Mouse (Mus musculus): ENCODE measurements at regions not wholly inside any gene's neighbourhood (a gene's known extent, or its start where the extent isn't known, plus 50 kb on each side); places are given as distances from the start of the nearest gene placed in this dataset.

DNA sequence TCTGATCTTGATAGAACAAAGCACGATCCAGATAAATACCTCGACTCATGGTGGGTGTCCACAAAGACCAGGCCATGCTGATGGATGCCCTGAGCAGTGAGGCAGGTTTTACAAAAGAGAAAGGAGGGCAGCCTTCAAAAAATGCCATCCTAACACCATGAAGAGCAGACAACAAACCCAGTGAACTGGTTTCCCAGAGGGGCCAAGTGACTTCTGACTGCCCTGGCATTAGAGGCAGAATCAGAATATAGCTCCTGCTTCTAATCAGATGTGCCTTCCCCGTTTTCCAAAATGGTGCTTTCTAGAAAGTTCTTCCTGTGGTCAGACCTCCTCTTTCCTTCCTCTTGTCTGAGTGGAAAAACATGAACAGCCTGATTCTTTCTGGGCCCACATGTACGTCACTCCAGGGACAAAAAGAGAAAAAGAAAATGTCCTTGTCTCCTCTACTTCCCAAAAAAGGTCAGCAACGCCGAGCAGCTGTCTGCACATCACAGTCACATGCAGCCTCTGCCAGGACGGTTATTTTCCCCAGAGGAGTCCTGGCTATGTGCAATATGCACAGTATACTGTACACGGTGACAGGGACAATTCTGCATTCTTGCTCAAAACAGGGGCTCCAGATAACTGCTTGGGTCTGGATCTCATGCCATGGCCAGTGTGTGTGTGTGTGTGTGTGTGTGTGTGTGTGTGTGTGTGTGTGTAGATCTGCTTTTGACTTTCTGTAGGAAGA lies 94.9 kb upstream of the Gm4791 start:
- no peak overlapping the region for H3K9ac ChIP-seq (replicated peaks)
- H3K4me2 ChIP-seq (ENCODE audit: low read depth, low read length): no peak overlapping the region
- no peaks in the 10 kb centered on the region for H3K9me3 ChIP-seq (ENCODE audit: low read length)
- no peak for TF ChIP-seq CTCF (IDR thresholded peaks at IDR 0.05; ENCODE audit: low read depth)
- no peak for TF ChIP-seq EP300 (IDR thresholded peaks at IDR 0.05; ENCODE audit: low read depth)
- DNase-seq (no peak), ATAC-seq (no peak)
- 48% methylated on average over 8 of the region's 8 CpGs for WGBS (ENCODE audit: insufficient replicate concordance)
- H3K27ac ChIP-seq (ENCODE audit: low read depth): no peak overlapping the region
- H3K4me3 ChIP-seq (ENCODE audit: low read depth, low read length): no peak overlapping the region
- H3K4me1 ChIP-seq (ENCODE audit: insufficient read depth): no peaks in the 10 kb centered on the region
- H3K36me3 ChIP-seq (replicated peaks; ENCODE audit: insufficient read depth, low read length): no peaks in the 10 kb centered on the region
- H3K27me3 ChIP-seq (ENCODE audit: insufficient read depth, low read length): no peaks in the 10 kb centered on the region

- TF ChIP-seq CTCF (IDR thresholded peaks at IDR 0.05; ENCODE audit: low read depth): no peak
- TF ChIP-seq EP300 (IDR thresholded peaks at IDR 0.05; ENCODE audit: low read depth): no peak
- Histone ChIP-seq H3K4me3 (ENCODE audit: low read depth, low read length) (no peak overlapping the region), H3K4me1 (ENCODE audit: insufficient read depth) (no peaks in the 10 kb centered on the region), H3K27me3 (ENCODE audit: insufficient read depth, low read length) (no peaks in the 10 kb centered on the region), H3K36me3 (replicated peaks; ENCODE audit: insufficient read depth, low read length) (no peaks in the 10 kb centered on the region), H3K9me3 (ENCODE audit: low read length) (no peaks in the 10 kb centered on the region), H3K27ac (ENCODE audit: low read depth) (no peak overlapping the region), H3K4me2 (ENCODE audit: low read depth, low read length) (no peak overlapping the region), H3K9ac (replicated peaks) (no peak overlapping the region)
- ATAC-seq (no peak), DNase-seq (no peak)
- WGBS (ENCODE audit: insufficient replicate concordance): 36% methylated on average over 2 of the region's 2 CpGs
Observed at GRCm38 (mm10) chr9:46899283-46899682, 99.3 kb upstream of the Gm4791 start.

DNA sequence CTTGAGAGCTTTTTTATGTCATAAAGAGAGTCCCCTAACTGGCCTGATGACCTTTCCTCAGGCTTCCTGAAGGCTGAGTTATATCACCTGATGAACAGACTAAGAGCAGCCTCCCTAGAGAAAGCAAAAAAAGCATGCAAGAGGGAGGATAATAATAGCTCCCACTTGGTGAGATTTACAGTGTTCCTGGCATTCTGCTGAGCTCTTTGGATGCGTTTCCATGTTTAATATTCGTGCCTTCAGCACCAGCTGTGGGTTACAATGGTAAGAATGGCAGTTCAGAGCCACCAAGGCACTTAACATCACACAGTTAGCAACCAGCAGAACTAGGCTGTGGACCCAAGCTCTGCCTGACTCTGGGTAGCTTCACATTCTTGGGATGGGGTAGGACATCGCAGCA lies 100.4 kb upstream of the Gm4791 start:
- Histone ChIP-seq H3K36me3 (replicated peaks; ENCODE audit: insufficient read depth, low read length) (no peaks in the 10 kb centered on the region), H3K27ac (ENCODE audit: low read depth) (no peak overlapping the region), H3K27me3 (ENCODE audit: insufficient read depth, low read length) (no peaks in the 10 kb centered on the region), H3K4me3 (ENCODE audit: low read depth, low read length) (no peak overlapping the region), H3K9me3 (ENCODE audit: low read length) (no peaks in the 10 kb centered on the region), H3K4me2 (ENCODE audit: low read depth, low read length) (no peak overlapping the region), H3K4me1 (ENCODE audit: insufficient read depth) (no peaks in the 10 kb centered on the region), H3K9ac (replicated peaks) (no peak overlapping the region)
- 64% methylated on average over 3 of the region's 3 CpGs for WGBS (ENCODE audit: insufficient replicate concordance)
- ATAC-seq (no peak), DNase-seq (no peak)
- TF ChIP-seq EP300 (IDR thresholded peaks at IDR 0.05; ENCODE audit: low read depth) (no peak), CTCF (IDR thresholded peaks at IDR 0.05; ENCODE audit: low read depth) (no peak)

GRCm38 (mm10) chr9:46891829-46892228 lies 106.7 kb upstream of the Gm4791 start:
- Histone ChIP-seq H3K9me3 (ENCODE audit: low read length) (no peaks in the 10 kb centered on the region), H3K4me1 (ENCODE audit: insufficient read depth) (no peaks in the 10 kb centered on the region), H3K36me3 (replicated peaks; ENCODE audit: insufficient read depth, low read length) (no peaks in the 10 kb centered on the region), H3K4me2 (ENCODE audit: low read depth, low read length) (no peak overlapping the region), H3K27ac (ENCODE audit: low read depth) (no peak overlapping the region), H3K4me3 (ENCODE audit: low read depth, low read length) (no peak overlapping the region), H3K27me3 (ENCODE audit: insufficient read depth, low read length) (no peaks in the 10 kb centered on the region), H3K9ac (replicated peaks) (no peak overlapping the region)
- no peak for ATAC-seq
- DNase-seq: no peak
- no peak for TF ChIP-seq EP300 (IDR thresholded peaks at IDR 0.05; ENCODE audit: low read depth)
- no peak for TF ChIP-seq CTCF (IDR thresholded peaks at IDR 0.05; ENCODE audit: low read depth)
- WGBS (ENCODE audit: insufficient replicate concordance): 18% methylated on average over 1 of the region's 1 CpGs

DNA sequence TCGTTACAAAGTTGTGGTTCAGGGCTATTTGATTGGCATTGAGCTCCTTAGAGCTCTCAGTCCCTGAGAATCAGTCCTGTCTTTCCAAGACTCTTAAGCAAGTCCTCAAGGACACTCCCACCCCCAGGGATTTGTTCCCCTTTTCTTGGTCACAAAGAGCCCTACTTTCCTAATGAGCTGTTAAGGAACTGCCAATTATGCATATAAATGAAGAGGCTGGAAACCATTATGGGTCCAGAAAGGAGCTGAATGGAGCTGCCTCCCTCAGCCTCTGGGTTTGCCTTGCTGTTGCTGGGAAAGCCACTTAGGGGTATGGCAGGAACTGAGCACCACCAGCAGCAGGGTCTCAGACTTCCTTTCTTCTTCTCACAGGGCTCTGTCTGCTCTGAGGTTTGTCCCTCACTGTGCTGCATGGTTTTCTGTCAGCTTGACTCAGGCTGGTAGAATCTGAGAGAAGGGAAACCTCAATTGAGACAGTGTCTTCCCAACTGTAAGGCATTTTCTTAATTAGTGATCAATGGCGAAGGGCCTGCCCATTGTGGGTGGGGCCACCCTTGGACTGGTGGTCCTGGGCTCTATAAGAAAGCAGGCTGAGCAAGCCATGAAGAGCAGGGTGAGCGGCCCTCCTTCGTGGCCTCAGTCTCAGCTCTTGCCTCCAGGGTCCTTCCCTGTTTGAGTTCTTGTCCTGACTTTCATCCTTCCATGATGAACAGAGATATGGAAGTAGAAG lies 108.4 kb upstream of the Gm4791 start:
- Histone ChIP-seq H3K4me3 (ENCODE audit: low read depth, low read length) (no peak overlapping the region), H3K9ac (replicated peaks) (no peak overlapping the region), H3K27ac (ENCODE audit: low read depth) (no peak overlapping the region), H3K27me3 (ENCODE audit: insufficient read depth, low read length) (no peaks in the 10 kb centered on the region), H3K4me1 (ENCODE audit: insufficient read depth) (no peaks in the 10 kb centered on the region), H3K9me3 (ENCODE audit: low read length) (no peaks in the 10 kb centered on the region), H3K36me3 (replicated peaks; ENCODE audit: insufficient read depth, low read length) (no peaks in the 10 kb centered on the region), H3K4me2 (ENCODE audit: low read depth, low read length) (no peak overlapping the region)
- TF ChIP-seq CTCF (IDR thresholded peaks at IDR 0.05; ENCODE audit: low read depth): no peak
- no peak for TF ChIP-seq EP300 (IDR thresholded peaks at IDR 0.05; ENCODE audit: low read depth)
- ATAC-seq (no peak), DNase-seq (no peak)
- 69% methylated on average over 4 of the region's 4 CpGs for WGBS (ENCODE audit: insufficient replicate concordance)

DNA sequence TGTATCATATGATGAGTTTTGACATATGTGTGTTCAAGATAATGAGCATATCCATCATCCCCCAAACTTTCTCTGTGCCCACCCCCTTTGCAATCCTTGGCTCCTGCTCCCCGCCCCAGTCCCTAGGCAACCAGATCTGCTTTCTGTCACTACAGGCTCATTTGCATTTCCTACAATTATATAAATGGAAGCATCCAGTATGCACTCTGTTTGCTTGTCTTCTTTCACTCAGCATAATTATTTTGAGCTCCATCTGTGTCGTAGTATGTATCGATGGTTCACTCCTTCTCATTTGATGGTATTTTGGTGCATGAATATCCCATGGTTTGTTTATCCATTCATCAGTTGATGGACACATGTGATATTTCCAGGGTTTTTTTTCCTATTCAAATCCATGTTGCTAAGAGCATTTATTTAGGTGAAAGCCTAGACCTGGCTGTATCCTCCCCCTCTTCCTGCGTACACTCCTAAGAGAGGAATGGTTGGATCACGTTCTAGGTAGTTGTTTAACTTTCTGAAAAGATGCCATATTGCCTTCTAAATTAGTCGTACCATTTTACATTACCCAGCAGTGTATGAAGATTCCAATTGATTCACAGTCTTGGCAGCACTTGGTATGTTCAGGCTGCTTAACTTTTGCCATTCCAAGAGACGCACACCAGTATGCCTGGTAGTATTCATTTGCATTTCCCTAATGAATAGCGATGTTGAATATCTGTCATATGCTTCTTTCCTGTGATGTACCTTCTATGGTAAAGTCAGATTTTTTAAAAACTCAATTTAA lies 127.1 kb upstream of the Gm4791 start:
- Histone ChIP-seq H3K36me3 (replicated peaks; ENCODE audit: insufficient read depth, low read length) (no peaks in the 10 kb centered on the region), H3K27me3 (ENCODE audit: insufficient read depth, low read length) (no peaks in the 10 kb centered on the region), H3K27ac (ENCODE audit: low read depth) (no peak overlapping the region), H3K4me3 (ENCODE audit: low read depth, low read length) (no peak overlapping the region), H3K4me2 (ENCODE audit: low read depth, low read length) (no peak overlapping the region), H3K9ac (replicated peaks) (no peak overlapping the region), H3K4me1 (ENCODE audit: insufficient read depth) (no peaks in the 10 kb centered on the region), H3K9me3 (ENCODE audit: low read length) (no peaks in the 10 kb centered on the region)
- TF ChIP-seq CTCF (IDR thresholded peaks at IDR 0.05; ENCODE audit: low read depth): no peak
- no peak for TF ChIP-seq EP300 (IDR thresholded peaks at IDR 0.05; ENCODE audit: low read depth)
- 78% methylated on average over 8 of the region's 8 CpGs for WGBS (ENCODE audit: insufficient replicate concordance)
- DNase-seq (no peak), ATAC-seq (no peak)

All from liver, postnatal 0 days (tissue).